Mouse (Mus musculus) thymus, postnatal 25 days (tissue): ENCODE data around the gene Mark3.

Source experiments
- DNase-seq: peaks from one replicate; pipeline ENCODE4 v3.0.0; 2022

Gene Mark3

DNA sequence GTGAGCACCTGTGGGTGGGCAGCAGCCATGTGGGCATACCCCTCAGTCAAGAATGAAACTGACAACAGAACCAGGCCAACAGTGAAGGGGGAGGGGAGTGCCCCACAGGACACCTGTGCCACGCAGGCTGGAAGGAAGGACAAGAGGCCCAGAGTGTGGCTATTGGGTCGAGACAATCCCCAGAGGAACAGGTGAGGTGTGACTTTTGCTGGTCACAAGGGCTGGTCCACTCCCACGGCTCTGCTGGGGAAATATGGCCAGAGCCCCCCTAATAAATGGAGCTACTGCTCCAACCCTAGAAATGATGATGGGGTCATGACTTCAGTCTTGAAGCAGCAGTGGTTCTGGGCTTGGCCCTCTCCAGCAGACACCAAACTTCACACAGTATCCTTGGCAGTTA is 129.0 kb downstream of the Mark3 start:
- DNase-seq: no peak

DNA sequence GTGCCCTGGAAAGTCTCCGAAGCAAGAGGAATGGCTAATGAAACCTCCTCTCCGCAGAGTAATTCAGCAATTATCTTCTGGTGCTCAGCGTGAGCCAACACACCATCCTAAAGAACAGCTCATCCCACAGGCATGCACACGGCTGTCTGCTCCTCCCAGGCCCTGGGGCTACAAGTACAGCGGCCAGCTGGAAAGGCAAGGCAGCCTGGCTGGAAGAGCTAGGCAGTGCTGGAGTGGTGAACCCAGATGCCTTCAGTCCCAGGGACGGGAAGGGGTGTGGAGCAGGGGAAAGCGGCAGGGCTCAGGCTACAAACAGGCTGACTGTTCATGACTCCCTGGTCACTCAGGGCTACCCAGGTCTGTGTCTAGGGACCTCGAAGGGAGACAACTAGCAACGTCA is 130.3 kb downstream of the Mark3 start:
- DNase-seq: no peak

DNA sequence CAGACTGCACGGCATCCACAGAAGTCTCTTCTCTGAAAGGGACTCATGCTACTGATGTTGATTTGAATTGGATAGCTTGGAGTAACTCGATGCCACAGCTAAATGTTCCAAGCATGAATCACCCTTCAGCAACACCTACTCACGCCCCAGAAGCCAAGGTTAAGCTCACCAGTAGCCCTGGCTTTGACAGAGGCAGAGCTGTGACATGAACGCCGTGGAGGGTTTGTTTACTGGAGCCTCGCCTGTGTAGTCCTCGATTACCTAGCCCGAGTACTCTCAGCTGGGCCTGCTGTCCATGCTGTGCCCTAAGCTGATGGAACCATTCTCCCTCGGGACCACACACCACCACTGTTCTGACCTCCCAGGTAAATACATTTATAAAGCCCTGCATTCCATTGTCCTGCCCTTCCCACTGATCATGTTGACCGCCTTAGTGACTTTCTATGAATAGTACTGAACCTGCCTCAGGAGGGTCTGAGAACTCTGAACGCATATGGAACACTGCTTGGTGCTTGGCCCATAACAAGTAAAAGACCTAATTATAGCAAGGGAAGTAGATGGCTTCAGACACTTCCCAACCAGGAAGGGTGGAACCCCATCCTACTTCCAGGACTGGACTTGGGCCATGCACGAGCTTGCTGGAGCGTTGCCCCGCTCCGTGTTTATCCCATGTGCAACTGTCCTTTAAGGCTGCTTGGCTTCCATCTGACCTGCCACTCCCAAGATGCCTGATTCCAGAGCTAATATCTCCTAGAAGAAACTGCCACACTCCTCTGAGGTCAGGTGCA is 131.1 kb downstream of the Mark3 start:
- no peak for DNase-seq
